ENCODE assay signal across 21 mouse cellular contexts in the genomic region with DNA sequence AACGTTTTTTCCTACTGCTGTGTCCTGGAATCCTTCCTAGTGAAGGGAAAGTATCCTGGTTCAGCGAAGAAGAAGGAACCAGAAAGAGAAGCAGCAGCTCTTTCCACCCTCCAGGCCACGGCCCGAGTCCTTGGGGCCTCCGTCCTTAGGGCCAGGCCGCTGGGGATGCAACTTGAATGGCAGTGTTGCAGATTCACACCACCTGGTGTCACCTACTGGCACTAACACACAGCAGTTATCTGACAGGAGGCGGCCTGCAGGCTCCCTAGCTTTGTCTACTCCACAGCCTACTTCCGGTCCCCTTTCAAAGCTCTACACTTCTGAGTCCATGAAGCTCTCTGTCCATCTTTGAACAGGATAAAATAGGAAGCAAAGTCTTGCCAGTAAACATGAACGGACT.
"Had no signal": no experiment of that assay in that cellular context is flagged by ENCODE, and none has a peak within 500 bp of the region (broad histone marks: within the 10 kb centered on the region; RNA-seq: fewer than 3 reads in every experiment).

No protein-coding gene starts in this region.

- H3K36me3 ChIP-seq: limb, embryonic 10.5 days; limb, embryonic 13.5 days; liver, embryonic 13.5 days; midbrain, embryonic 12.5 days; midbrain, embryonic 15.5 days; neural tube, embryonic 12.5 days; neural tube, embryonic 15.5 days had no signal

- H3K9ac ChIP-seq: limb, embryonic 13.5 days; liver, embryonic 13.5 days; liver, postnatal 0 days; lung, embryonic 14.5 days; midbrain, embryonic 12.5 days; midbrain, embryonic 15.5 days; neural tube, embryonic 12.5 days; neural tube, embryonic 15.5 days had no signal

- H3K4me3 ChIP-seq: layer of hippocampus, adult 2 months; limb, embryonic 10.5 days; limb, embryonic 13.5 days; liver, embryonic 13.5 days; midbrain, embryonic 12.5 days; midbrain, embryonic 15.5 days; neural tube, embryonic 12.5 days; neural tube, embryonic 15.5 days had no signal

- H3K27ac ChIP-seq: kidney, postnatal 0 days; layer of hippocampus, adult 2 months; limb, embryonic 10.5 days; limb, embryonic 13.5 days; macrophage; midbrain, embryonic 12.5 days; midbrain, embryonic 15.5 days; neural tube, embryonic 12.5 days; neural tube, embryonic 15.5 days had no signal

- H3K9me3 ChIP-seq: limb, embryonic 10.5 days; limb, embryonic 13.5 days; liver, embryonic 13.5 days; midbrain, embryonic 12.5 days; midbrain, embryonic 15.5 days; neural tube, embryonic 12.5 days; neural tube, embryonic 15.5 days had no signal

- H3K27me3 ChIP-seq: limb, embryonic 13.5 days; liver, embryonic 13.5 days; midbrain, embryonic 12.5 days; midbrain, embryonic 15.5 days; neural tube, embryonic 12.5 days; neural tube, embryonic 15.5 days had no signal

- ATAC-seq: liver, postnatal 0 days; midbrain, embryonic 15.5 days had no signal

- H3K4me2 ChIP-seq: limb, embryonic 13.5 days; liver, embryonic 13.5 days; lung, embryonic 14.5 days; midbrain, embryonic 12.5 days; midbrain, embryonic 15.5 days; neural tube, embryonic 12.5 days; neural tube, embryonic 15.5 days had no signal

- DNase-seq: kidney, postnatal 25 days; layer of hippocampus, adult 9-11 months; liver; liver, embryonic 13.5 days; liver, postnatal 0 days; lung, embryonic 14.5 days; right cerebral cortex, adult 18-20 months; right cerebral cortex, postnatal 14 days; right cerebral cortex, postnatal 4 days; thymus, adult 2 months; thymus, postnatal 14 days; thymus, postnatal 4 days had no signal

- H3K4me1 ChIP-seq: midbrain, embryonic 15.5 days; neural tube, embryonic 15.5 days had no signal
